Mouse (Mus musculus) limb, embryonic 12.5 days (tissue): Measurements from ENCODE around the gene Dscam. TPM values are rescaled to one million over a fixed set of nuclear protein-coding genes. Genes with fewer than 3 reads are reported as not detected.

ENCODE experiments used
- ATAC-seq: fragments of 200-750 bp; cut with Nextera tagmentation; 2 replicates; pipeline ENCODE4 v1.8.0; 2017; ENCODE audit warnings: low read depth, moderate TSS enrichment; ENCODE audit not compliant: insufficient number of reproducible peaks, insufficient read depth, low FRiP score, low TSS enrichment
- H3K27ac ChIP-seq: fragments of 300-500 bp; sonication (generic); 2 replicates; pipeline ENCODE4 v1.5.1; 2016; ENCODE audit warnings: mild to moderate bottlenecking, moderate library complexity
- H3K27me3 ChIP-seq: fragments of 300-500 bp; sonication (generic); 2 replicates; pipeline ENCODE4 v1.6.1; 2016; ENCODE audit warnings: mild to moderate bottlenecking, moderate library complexity
- H3K36me3 ChIP-seq: fragments of 300-500 bp; sonication (generic); 2 replicates; pipeline ENCODE4 v1.6.1; 2016; ENCODE audit warnings: mild to moderate bottlenecking, moderate library complexity
- H3K4me1 ChIP-seq: fragments of 300-500 bp; sonication (generic); replicated peaks from 2 replicates; pipeline ENCODE4 v1.6.1; 2016
- H3K4me2 ChIP-seq: fragments of 300-500 bp; sonication (generic); 2 replicates; pipeline ENCODE4 v1.6.1; 2016; ENCODE audit warnings: mild to moderate bottlenecking, moderate library complexity
- H3K4me3 ChIP-seq: fragments of 300-500 bp; sonication (generic); replicated peaks from 2 replicates; pipeline ENCODE4 v1.5.1; 2016; ENCODE audit warnings: mild to moderate bottlenecking
- H3K9ac ChIP-seq: fragments of 300-500 bp; sonication (generic); replicated peaks from 2 replicates; pipeline ENCODE4 v1.6.1; 2016; ENCODE audit warnings: mild to moderate bottlenecking, moderate library complexity
- H3K9me3 ChIP-seq: fragments of 300-500 bp; sonication (generic); 2 replicates; pipeline ENCODE4 v1.6.1; 2016; ENCODE audit warnings: mild to moderate bottlenecking, moderate library complexity
- WGBS: fragments of 180-500 bp; shearing (Covaris S2); methylation state at CpG from one replicate; pipeline ENCODE4 v1.1.7; 2016; 5-methylcytosine and 5-hydroxymethylcytosine counted together
- polyA plus RNA-seq: library from polyadenylated mRNA; unstranded; fragments of >200 nt; fragmentation: Nextera tagmentation; extraction: Ambion mirVana; gene quantifications from 2 replicates; pipeline ENCODE4 v1.2.1, GENCODE M21; 2016

Dscam gene
- polyA plus RNA-seq, 1 experiment from 2014 or later, result not detected

DNA sequence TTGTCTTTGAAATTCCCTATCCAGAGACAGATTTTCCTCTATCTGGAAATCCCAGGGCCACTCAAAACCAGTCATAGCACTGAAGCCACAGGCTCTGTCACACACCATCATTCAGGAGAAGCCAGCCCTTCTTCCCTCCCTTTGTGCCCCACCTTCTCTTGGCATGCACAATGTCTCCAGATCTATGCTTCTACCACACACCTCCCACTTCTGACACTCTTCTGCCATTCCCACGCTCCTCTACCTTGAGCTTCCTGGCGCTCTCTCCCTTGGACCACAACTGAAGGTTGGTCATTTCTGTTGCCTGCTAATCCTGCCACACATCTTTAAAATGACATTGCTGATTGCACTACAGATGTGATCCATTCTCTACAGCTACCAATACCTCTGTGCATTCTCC lies 235.8 kb downstream of the Dscam start:
- Histone ChIP-seq H3K9ac (no peak overlapping the region), H3K4me3 (no peak overlapping the region), H3K27me3 (no peaks in the 10 kb centered on the region), H3K4me2 (no peak overlapping the region), H3K27ac (no peak overlapping the region), H3K36me3 (no peaks in the 10 kb centered on the region), H3K4me1 (no peaks in the 10 kb centered on the region), H3K9me3 (no peaks in the 10 kb centered on the region)
- 73% methylated on average over 2 of the region's 2 CpGs for whole genome bisulfite sequencing
- ATAC-seq, result no peak

DNA sequence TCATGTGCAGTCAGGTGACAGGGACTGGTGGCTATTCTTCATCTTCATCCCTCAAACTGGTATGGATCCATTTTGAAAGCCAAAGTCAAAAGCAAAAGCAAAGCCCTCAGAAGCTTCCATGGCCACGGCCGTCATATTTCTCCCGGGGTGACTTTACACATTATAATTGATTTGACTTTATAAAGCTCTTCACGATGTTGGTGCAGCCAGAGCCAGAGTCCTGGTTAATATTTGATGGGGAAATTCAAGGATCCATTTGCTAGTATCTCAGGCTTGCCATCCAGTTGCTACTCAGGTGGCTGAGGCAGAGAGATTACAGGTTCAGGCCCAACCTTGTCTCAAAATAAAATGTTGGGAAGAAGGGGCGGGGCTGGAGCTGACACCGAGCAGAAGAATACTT lies 238.3 kb downstream of the Dscam start:
- Histone ChIP-seq H3K4me2 (no peak overlapping the region), H3K27me3 (no peaks in the 10 kb centered on the region), H3K4me1 (no peaks in the 10 kb centered on the region), H3K27ac (no peak overlapping the region), H3K9ac (no peak overlapping the region), H3K4me3 (no peak overlapping the region), H3K9me3 (no peaks in the 10 kb centered on the region), H3K36me3 (no peaks in the 10 kb centered on the region)
- 92% methylated on average over 6 of the region's 6 CpGs for WGBS
- no peak for ATAC-seq

DNA sequence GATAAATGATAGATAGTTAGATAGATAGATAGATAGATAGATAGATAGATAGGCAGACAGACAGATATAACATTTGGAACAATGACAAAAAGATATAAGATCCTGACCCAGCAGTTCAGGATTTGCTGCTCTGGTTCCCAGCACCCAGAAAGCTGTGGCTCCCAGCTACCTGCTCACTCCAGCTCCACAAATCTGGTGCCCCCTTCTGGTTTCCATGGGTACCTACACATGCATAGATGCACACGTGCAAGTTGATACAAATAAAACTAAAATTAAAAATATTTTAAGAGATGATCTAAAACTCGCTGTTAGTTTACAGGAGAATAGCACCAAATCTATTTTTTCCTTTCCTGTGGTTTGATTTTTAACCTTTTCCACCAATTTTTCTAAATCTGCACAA lies 238.8 kb downstream of the Dscam start:
- ATAC-seq, result no peak
- WGBS, result 79% methylated on average over 2 of the region's 2 CpGs
- Histone ChIP-seq H3K4me3 (no peak overlapping the region), H3K27me3 (no peaks in the 10 kb centered on the region), H3K9me3 (no peaks in the 10 kb centered on the region), H3K36me3 (no peaks in the 10 kb centered on the region), H3K27ac (no peak overlapping the region), H3K4me1 (no peaks in the 10 kb centered on the region), H3K4me2 (no peak overlapping the region), H3K9ac (no peak overlapping the region)

DNA sequence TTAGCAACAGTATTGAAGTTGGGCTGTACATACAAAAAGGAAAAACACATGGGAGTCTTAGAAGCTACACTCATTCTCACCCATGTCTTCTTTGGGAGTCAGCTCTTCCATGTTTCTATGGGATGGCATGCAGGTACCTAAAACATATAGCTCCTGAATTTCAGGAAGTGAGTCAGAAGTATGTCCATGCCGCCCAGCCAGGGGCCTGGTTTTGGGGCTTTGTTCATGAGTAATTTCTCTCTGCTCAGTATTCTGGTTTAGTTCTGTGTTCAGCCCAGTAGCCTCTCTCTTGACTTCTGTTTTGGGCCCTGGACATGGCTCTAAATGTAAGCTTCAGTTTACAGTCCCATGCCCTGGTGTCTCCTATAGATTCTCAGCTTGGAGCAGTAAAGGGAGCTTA lies 242.5 kb downstream of the Dscam start:
- H3K27me3 ChIP-seq, result no peaks in the 10 kb centered on the region
- H3K36me3 ChIP-seq, result no peaks in the 10 kb centered on the region
- H3K4me3 ChIP-seq, result no peak overlapping the region
- H3K27ac ChIP-seq, result no peak overlapping the region
- no peaks in the 10 kb centered on the region for H3K9me3 ChIP-seq
- no peak for ATAC-seq
- no peaks in the 10 kb centered on the region for H3K4me1 ChIP-seq
- 91% methylated on average over 1 of the region's 1 CpGs for WGBS
- H3K9ac ChIP-seq, result no peak overlapping the region
- H3K4me2 ChIP-seq, result no peak overlapping the region

DNA sequence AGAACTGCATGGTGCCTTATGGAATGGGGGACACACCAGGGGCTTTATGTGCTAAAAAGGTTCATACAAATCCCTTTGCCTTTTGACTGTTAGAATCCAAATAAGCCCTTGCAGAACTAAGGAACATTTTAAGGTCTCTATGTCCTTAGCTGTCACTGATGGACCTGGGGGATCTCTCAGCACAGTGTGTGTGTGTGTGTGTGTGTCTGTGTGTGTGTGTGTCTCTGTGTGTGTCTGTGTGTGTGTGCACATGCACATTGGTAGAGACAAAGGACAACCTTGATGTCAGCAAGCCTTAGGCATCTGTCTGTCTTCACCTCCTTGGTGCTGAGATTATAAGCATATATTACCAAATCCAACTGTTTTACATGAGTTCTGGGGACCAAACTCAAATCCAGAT lies 243.1 kb downstream of the Dscam start:
- Histone ChIP-seq H3K9ac (no peak overlapping the region), H3K9me3 (no peaks in the 10 kb centered on the region), H3K27me3 (no peaks in the 10 kb centered on the region), H3K36me3 (no peaks in the 10 kb centered on the region), H3K4me1 (no peaks in the 10 kb centered on the region), H3K27ac (no peak overlapping the region), H3K4me2 (no peak overlapping the region), H3K4me3 (no peak overlapping the region)
- ATAC-seq, result no peak

DNA sequence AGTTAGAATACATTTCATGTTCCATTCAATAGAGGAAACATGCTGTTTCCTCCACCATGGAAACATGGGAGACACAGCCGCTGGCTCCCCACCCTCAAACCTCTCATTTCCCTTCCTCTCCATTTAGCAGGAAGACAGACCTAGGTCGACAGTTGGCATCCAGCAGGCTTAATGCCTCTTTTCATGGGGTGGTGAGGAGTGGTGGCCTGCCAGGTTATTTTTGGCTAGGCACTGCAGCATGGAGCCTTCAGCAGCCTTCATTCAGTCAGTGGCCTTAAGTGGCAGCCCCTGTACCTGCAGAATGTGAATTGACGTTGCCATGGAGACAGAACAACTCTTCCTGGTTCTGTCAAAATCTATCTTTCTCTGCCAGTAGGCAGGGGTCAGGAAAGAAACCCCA lies 243.6 kb downstream of the Dscam start:
- Histone ChIP-seq H3K4me1 (no peaks in the 10 kb centered on the region), H3K4me2 (no peak overlapping the region), H3K4me3 (no peak overlapping the region), H3K27ac (no peak overlapping the region), H3K27me3 (no peaks in the 10 kb centered on the region), H3K9ac (no peak overlapping the region), H3K36me3 (no peaks in the 10 kb centered on the region), H3K9me3 (no peaks in the 10 kb centered on the region)
- WGBS, result 69% methylated on average over 3 of the region's 3 CpGs
- no peak for ATAC-seq

DNA sequence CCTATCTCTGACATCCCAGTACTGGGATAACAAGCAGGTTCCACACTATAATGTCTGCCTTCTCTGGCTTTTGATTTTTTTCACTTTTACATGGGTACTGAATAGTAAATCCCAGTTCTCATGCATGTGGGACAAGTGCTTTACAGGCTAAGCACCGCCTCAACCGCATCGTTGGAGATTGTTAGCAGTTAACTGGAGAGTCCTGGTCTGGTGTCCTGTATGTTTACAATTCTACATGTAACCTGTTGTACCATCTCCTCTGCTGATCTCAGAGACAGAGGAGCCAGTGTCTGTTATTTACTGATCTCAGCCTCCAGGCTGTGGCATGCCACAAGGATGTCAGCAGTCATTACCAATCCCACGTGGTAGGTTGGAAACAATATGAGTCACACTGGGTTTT lies 246.6 kb downstream of the Dscam start:
- 89% methylated on average over 4 of the region's 4 CpGs for WGBS

DNA sequence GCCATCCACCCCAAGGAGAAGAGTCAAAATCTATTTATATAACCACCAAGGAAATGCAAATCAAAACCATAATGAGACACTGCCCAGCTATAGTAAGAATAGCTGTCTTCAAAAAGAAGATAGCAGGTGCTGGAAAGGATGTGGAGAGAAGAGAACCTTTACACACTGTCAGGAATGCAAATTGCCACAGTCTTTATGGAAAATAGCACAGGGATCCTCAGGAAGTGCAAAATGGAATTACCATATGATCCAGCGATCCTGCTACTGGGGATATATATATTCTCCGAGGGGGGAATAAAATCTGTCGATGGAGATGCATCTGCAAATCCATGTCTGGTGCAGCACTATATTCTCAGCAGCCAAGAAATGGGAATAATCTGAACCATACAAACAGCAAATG lies 256.1 kb downstream of the Dscam start:
- no peaks in the 10 kb centered on the region for H3K27me3 ChIP-seq
- H3K27ac ChIP-seq, result no peak overlapping the region
- no peak overlapping the region for H3K4me2 ChIP-seq
- no peak overlapping the region for H3K4me3 ChIP-seq
- 92% methylated on average over 3 of the region's 3 CpGs for WGBS
- no peak for ATAC-seq
- H3K4me1 ChIP-seq, result peaks cover 8% of the 10 kb centered on the region; the same call in 1 of the 2 replicates
- H3K9me3 ChIP-seq, result no peaks in the 10 kb centered on the region
- H3K36me3 ChIP-seq, result no peaks in the 10 kb centered on the region
- H3K9ac ChIP-seq, result no peak overlapping the region

More for the DNA sequence above, 246.6 kb downstream of the Dscam start:
- H3K9me3 ChIP-seq, result no peaks in the 10 kb centered on the region
- H3K27me3 ChIP-seq, result no peaks in the 10 kb centered on the region
- no peaks in the 10 kb centered on the region for H3K36me3 ChIP-seq
- no peak overlapping the region for H3K27ac ChIP-seq
- H3K4me3 ChIP-seq, result no peak overlapping the region
- ATAC-seq, result no peak
- H3K4me1 ChIP-seq, result no peaks in the 10 kb centered on the region
- no peak overlapping the region for H3K4me2 ChIP-seq
- no peak overlapping the region for H3K9ac ChIP-seq

DNA sequence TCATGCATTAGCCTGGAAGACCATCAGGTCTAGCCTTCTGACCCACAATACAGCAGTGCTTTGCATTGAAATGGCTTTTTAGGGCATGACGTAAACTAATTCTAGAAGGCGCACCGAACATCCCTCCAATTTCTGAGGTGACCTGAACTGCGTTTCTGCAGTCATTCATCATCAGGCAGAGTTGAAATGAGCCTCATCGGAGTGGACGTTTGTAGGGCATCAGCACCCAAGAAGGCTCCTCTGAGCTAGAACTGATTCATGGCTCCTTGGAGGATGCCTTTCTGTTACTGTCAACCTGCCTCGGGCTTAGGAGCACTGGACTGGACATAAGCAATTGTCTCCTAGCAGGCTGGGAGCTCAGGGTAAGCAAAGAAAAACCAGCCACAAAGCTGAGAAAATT lies 257.7 kb downstream of the Dscam start:
- Histone ChIP-seq H3K9ac (no peak overlapping the region), H3K9me3 (no peaks in the 10 kb centered on the region), H3K27me3 (no peaks in the 10 kb centered on the region), H3K4me3 (no peak overlapping the region), H3K36me3 (no peaks in the 10 kb centered on the region), H3K27ac (no peak overlapping the region), H3K4me1 (peaks cover 8% of the 10 kb centered on the region; the same call in 1 of the 2 replicates), H3K4me2 (no peak overlapping the region)
- WGBS, result 73% methylated on average over 7 of the region's 7 CpGs
- no peak for ATAC-seq

DNA sequence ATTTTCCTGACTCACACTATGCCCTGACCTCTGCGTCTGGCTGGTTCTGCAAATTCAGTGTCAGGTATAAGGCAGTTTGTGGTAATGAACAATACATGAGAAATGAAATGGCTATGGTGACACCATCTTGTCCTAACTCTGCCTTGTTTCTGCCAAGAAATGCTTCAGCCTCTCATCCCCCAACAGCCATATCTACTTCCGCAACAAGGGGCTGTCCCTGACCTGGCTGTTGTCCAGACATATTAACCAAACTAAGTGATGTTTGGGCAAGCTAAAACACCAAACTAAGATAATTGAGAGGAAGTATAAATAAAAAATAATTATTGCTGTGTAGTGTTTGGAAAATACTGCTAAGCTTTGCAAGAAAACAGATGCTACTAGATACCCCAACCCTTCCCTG lies 258.4 kb downstream of the Dscam start:
- H3K27ac ChIP-seq, result no peak overlapping the region
- no peak for ATAC-seq
- H3K4me3 ChIP-seq, result no peak overlapping the region
- H3K9ac ChIP-seq, result no peak overlapping the region
- WGBS, result 85% methylated on average over 2 of the region's 2 CpGs
- H3K27me3 ChIP-seq, result no peaks in the 10 kb centered on the region
- H3K9me3 ChIP-seq, result no peaks in the 10 kb centered on the region
- no peaks in the 10 kb centered on the region for H3K36me3 ChIP-seq
- no peak overlapping the region for H3K4me2 ChIP-seq
- peaks cover 8% of the 10 kb centered on the region; the same call in 1 of the 2 replicates for H3K4me1 ChIP-seq

DNA sequence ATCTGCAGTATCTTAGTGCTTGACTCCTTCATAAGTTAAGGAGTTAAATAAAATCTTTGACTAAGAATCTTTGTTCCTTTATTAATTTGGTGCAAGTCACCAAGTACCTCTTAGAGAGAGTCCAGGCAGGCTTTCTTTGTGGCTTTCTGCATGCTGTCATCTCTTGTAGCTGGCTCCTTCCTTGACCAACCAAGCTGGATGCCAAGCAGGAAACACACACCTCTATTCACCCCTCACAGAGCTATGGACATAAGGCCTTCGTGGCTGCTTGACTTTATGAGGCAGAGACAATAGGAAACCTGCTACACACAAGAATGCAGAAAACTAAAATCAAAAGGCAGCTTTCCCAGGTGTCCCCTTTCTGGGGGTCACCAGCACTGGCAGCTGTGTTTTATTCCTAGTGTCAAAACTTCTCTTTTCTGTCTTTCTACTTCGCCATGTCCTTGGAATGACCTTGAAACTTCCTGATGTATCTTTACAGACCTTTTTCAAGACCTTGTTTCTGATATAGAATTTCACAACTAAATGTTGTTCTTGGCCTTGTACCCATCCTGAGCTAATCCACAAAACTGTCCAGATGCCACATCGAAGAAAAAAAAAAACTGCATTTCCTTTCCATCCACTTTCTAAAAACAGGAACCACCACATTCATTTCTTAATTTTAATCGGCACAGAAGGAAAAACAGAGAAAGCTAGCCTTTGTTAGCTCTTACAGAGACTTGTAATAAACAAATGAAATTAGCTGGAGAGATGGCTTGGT lies 260.0 kb downstream of the Dscam start:
- no peak for ATAC-seq
- H3K4me3 ChIP-seq, result no peak overlapping the region
- H3K36me3 ChIP-seq, result no peaks in the 10 kb centered on the region
- WGBS, result 60% methylated on average over 4 of the region's 4 CpGs
- peaks cover 8% of the 10 kb centered on the region; the same call in 1 of the 2 replicates for H3K4me1 ChIP-seq
- H3K9ac ChIP-seq, result no peak overlapping the region
- H3K27ac ChIP-seq, result no peak overlapping the region
- no peaks in the 10 kb centered on the region for H3K27me3 ChIP-seq
- H3K4me2 ChIP-seq, result no peak overlapping the region
- no peaks in the 10 kb centered on the region for H3K9me3 ChIP-seq

DNA sequence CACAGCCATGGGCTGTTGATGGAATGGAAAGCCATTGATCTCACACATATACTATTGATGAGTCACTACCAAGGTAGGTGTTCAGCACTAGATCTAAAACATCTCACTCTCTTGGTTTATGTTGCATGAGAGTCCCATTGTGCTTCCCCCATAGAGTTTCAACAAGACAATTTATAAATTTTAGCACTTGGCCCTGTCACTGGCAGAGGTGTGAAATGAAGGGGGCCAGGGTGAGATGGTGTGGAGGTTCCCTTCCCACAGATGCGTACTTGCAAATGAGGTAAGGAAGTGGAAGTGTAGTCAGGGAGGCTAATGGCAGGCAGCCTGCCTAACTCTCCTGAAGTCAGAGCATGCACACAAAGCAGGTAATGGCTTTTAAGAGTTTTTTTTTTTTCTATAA lies 262.7 kb downstream of the Dscam start:
- 89% methylated on average over 1 of the region's 1 CpGs for WGBS
- no peak for ATAC-seq
- no peaks in the 10 kb centered on the region for H3K27me3 ChIP-seq
- H3K4me1 ChIP-seq, result peaks cover 12% of the 10 kb centered on the region; the same call in 1 of the 2 replicates
- H3K4me3 ChIP-seq, result no peak overlapping the region
- H3K9me3 ChIP-seq, result no peaks in the 10 kb centered on the region
- H3K27ac ChIP-seq, result no peak overlapping the region
- no peak overlapping the region for H3K9ac ChIP-seq
- H3K36me3 ChIP-seq, result no peaks in the 10 kb centered on the region
- no peak overlapping the region for H3K4me2 ChIP-seq
